Mouse (Mus musculus) R1 (cell line): Measurements from ENCODE around the gene Thoc2.

Experiments
- DNase-seq: peaks from one replicate; pipeline ENCODE4 v3.0.0-alpha.2; 2018; ENCODE audit warnings: low read depth, low spot score

Gene Thoc2

DNA sequence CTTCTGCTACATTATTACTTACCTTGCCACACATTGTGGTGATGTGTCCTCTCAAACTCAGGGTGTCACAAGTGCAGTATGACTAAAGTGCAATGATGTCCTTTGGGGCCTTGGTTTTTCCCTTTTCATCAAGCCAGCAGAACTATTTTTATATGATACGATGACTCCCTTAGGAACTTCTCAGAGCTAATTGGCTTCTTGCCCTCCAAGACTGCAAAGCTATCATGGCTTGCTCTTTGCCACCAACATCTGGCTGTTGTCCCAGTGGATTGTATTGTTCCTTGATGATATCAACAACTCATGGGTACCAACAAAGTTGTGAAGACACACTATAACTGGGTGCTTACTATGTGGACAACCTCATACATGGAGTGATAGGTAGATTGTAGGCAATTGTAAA lies at the start of gene Thoc2:
Thoc2 (minus strand) TSS at position 101 of the 400 bp plus-strand sequence.
- no peak for DNase-seq

DNA sequence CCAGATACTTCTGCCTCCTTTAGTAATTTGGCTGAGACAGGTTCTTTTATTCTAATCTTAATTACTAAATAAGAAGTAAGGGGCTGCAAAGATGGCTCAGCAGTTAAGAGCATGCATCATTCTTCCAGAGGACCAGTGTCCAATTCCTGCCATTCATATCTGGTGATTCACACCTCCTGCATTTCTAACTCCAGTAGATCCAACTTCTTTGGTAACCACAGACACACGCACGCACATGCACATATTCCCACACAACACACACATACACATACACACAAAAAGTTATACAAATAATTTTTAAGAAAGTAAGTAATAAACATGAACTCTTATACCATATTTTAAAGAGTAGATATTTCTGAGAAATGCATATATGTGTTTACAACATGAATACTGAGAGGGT lies 49.6 kb upstream of the Thoc2 start:
- DNase-seq = no peak

DNA sequence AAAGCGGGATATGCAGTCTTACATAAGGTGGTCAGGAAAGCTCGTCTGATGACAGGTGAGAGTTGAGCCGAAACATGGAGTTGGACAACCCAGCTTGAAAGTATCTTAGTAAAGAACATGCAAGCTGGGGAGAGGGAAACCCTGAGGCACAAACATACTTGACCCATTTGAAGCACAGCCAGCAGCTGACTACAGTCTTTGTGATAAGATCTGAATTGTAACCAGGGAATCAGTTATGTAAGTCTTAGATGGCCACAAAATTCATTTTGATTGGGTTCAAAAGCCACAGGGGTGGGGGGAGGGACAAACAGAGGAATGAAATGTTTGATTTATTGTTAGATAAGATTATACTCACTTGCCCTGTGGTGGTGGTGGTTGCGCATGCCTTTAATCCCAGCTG lies 48.9 kb upstream of the Thoc2 start:
- DNase-seq = no peak

DNA sequence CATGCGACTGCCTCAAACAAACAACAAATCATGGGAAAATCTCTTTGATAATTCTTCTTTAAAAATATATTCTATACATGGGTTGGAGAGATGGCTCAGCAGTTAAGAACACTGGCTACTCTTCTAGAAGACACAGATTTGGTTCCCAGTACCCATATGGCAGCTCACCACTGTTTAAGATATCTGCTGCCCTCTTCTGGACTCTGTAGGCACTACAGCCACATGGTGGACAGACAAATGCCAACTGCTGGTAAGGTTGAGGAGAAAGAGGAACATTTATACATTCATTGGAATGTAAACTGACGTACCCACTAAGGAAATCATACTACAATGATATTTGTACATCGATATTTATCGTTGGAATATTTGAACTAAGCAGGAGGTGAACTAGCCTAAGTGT lies 36.7 kb upstream of the Thoc2 start:
- DNase-seq = peak; percentile 63

DNA sequence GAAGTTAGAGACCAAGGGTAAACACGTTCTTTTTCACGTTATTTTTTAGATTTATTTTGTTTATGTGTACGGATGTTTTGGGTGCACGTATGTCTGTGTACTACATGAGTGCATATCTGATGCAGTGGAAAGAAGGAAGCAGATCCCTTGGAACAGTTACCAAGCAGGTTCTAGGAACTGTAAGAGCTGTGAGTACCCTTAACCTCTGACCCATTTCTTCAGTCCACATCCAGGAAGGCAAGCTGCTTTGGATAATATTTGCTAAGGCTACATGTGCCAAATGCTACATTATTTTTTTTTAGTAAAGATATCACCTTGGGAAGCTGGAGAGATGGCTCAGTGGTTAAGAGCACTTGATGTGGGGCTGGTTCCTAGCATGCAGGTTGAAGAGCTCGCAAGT lies 21.4 kb upstream of the Thoc2 start:
- DNase-seq = no peak

DNA sequence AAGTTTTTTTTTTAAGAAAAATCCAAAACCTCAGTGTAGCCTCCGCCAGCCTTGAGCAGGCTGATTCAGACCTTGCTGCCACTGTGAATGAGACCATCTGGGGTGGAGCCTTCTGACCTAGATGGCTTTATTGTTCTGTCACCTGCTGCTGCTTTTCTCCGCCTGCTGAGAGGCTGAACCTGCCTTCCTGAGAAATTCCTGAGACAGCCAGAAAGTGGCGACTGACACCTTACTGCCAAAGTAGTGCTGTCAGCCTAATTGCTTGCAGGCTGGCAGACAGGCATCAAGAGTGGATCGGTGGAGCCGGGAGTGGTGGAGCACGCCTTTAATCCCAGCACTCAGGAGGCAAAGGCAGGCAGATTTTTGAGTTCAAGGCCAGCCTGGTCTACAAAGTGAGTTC lies 11.3 kb upstream of the Thoc2 start:
- DNase-seq = peak; percentile 51

DNA sequence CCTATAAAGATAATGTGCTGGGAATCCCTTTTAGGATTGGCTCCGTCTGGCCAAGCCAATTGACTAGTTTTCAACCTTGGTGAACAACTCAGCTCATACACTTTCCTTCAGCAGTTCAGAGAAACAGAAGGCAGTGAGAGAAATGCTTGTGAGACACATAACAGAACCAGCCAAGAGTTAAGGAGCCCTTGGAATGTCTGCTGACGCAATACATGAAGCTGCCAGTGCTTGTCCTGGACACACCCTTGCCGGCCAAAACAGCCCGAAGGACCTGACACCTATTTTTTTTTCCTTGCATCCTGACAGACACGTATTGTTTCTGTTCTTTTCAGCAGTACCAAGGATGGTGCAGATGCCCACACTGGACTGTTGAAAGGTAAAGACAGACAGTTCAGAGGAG lies 4.2 kb upstream of the Thoc2 start:
- no peak for DNase-seq

DNA sequence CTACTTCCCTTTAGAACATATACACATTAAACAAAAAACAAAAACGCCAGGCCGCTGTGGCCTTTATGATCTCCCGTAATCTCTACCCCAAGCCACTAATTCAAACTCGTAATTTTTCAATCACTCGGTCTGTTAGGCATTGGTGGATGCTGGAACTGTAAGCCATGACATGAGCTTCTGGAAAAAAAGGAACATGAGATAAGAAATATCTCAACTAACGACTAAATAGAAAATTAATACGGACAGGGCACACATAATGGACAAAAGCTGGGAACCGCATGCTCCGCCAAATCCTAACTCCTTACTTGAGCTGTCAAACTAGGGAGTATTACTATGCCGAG lies 8.4 kb downstream of the Thoc2 start:
- DNase-seq = no peak

DNA sequence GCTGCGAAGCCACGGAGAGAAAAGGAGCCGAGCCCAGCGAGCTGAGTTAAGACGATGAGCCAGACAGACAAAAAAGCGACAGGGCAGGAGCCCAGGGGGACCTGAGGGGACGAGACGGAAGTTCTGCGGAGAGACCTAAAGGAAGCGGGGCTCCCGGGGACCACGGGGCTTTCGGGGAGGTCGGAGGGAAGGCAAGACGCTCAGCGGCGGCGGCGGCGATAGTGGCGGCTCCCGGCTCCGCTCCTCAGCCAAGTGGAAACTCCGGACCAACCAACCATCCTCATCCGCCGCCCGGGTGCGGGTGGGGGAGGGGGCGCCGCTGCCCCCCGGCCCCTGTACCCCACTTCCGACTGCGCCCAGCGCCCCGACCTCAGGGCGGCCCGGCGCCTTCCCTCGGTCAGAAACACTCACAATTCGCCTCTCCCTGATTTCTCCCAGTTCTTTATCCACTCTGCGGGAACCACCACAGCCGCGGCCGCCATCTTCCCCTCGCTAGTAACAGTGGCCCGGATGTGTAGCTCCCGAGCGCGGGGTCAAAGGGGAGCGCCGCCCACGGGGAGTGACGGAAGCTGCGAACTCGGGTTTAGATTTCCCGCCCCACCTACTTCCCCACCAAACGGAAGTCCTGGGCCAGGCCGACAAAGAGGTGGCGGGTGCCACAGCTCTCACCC lies 8.9 kb downstream of the Thoc2 start:
- peak; percentile 87 for DNase-seq

DNA sequence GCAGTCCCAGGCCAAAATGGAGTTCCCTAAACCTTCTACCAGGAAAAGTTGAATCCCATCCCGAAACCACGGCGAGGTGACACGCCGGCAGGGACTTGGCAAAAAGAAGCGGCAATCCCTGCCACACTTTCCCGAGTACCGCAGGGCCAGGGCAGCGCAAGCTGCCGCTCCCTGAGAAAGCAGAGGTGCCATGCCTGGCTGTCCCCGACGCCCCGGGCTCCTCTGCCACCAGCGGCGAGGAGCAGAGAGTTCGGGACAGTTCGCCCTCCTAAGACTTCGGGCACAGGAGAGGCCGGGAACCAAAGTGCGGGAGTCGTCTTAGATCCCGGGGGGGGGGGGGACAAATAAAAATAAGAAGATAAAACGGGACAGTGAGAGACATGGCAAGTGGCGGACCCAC lies 9.5 kb downstream of the Thoc2 start:
- DNase-seq = no peak

DNA sequence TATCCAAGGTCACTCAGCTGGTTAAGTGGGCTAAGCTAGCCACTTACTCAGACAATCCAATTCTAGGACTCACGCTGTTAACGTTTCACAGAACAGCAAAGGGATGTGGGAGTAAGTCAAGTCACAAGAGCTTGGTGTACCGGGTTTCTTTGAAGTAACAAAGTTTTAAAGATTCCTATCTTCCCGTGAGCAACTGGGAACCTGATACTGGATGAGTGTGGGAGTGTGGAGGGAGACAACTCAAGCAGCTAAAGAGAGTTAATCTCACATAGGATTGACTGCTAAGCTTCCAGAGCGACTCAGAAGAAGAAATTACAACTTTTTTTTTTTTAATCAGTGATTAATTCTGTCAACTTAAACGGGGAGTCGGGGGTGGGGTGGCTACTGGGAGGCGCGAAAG lies 10.0 kb downstream of the Thoc2 start:
- DNase-seq = peak; percentile 59

DNA sequence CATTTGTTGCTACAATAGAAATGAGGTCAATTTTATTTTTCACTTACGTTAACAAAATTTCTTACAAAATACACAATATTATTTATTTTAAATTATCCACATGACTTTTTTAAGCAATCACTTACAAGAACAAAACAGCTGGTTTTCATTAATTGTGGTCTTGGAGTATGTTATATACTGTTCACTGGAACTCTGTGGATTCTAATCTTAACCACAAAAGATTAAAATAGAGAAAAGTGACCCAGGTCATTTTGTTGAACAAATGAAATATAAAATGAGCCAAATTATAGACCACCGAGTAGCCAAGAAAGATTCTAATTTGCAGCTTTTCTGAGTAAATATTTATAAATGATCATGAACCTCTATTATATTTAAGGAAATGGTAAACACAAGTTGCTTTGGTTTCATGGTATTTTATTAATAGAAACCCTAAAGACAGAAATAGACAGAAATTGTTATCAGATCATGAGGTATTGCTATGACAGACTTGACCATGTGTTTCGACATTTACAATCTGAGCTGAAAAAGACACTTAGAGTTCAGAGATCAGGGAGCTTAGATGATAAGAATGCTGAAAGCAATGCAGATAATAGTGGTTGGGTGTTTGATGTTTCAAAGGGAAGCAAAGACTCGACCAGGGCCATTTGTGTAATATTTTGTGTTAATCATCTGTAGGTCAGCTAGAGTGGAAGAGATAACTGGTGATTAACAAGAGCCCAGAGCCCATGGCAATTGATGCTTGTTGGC lies 35.5 kb downstream of the Thoc2 start:
- DNase-seq = no peak

DNA sequence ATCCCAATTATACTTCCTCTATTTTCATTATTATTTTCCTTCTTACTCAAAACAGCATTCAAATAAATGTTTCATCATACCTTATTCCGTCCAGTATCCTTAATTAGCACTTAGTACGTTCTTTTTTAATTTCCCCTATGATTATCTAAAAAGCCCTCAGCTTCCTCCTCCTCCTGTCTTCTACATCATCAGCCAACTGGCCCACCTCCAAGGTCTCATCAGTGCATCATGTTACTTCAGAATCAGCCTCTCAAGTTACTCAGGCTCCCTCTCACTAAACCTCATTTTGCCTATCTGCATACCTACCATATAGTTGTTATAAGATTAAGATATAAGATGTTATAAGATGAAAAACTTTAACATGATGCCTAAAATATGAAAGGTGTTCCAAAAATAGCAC lies 43.9 kb downstream of the Thoc2 start:
- DNase-seq = no peak

DNA sequence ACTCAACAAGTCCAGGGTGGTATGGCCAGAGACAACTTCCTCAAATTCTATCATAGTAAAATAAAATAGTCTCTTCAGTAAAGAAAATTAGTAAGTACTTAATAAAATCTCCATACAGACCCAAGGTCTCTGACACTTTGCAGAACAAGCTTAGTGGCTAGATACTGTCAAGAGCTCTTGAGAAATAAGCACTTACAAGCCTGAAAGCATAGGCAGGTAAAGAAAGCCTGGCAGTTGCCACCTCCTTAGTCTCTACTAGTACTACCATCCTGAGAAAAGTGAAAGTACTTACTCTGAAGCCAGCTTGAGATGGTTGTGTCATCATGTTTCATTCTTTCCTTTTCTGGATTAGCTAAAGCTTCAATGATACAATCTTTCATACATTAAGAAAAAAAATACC lies 82.7 kb downstream of the Thoc2 start:
- DNase-seq = no peak

DNA sequence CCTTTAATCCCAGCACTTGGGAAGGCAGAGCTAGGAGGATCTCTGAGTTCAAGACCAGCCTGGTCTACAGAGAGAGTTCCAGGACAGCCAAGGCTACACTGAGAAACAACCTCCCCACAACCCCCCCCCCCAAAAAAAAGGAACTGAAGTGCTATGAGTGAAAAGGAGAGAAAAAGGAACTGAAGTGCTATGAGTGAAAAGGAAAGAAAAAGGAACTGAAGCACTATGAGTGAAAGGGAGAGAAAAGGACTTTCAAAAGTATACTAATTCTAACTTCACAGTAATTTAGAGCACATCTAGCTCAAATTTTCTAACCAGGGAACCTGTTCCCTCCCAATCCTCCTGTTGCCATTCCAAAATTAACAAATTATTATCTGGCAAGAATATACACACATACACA lies 114.9 kb downstream of the Thoc2 start:
- DNase-seq = no peak

DNA sequence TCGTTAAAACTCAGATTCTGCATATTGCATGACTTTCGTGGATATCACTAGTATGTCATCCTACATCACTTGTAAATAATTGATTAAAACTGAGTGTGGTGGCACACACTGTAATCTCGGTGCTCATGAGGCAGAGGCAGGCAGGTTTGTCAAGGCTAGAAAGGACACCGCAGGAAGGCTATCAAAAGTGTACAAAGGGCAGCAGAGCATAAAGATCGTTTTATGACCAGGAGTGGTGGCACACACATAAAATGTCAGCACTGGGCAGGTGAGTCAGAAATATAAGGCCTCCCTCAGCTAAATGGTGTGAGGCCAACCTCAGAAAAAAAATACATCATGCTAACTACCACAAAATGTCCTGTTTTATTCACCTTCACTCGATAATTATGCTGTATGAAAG lies 127.2 kb downstream of the Thoc2 start:
- DNase-seq = no peak
